ENCODE assay signal across 8 mouse cellular contexts in genomic region chr12:59130651-59131577, GRCm38 (mm10). TPM values are rescaled to one million over a fixed set of nuclear protein-coding genes. Genes with fewer than 3 reads are reported as not detected.
A peak's percentile ranks its signal among the peaks of the same experiment; 100 is the strongest.
DNase-seq lines count a peak whose midpoint lies in the region; ATAC-seq and TF ChIP-seq lines count a peak whose summit lies in the region.

No protein-coding gene starts in this region.

- H3K4me3 ChIP-seq in cortical plate, adult 2 months (ENCODE audit: insufficient read depth, low read length): peak overlapping the region; percentile 65

- intact Hi-C loops in left cerebral cortex, postnatal 10 days (cut with DNase I): loop anchor here (5.0 kb wide), 1 partner anchor 64 kb away; the partner anchor contains the start of gene Pnn

- no peak for TF ChIP-seq CTCF in cortical plate, adult 2 months (IDR thresholded peaks at IDR 0.05; ENCODE audit: extremely low read depth, insufficient read depth, low read length)

- H3K27ac ChIP-seq in cortical plate, adult 2 months (ENCODE audit: insufficient read depth, low read length): peak overlapping the region; percentile 72

- peak; percentile 52; the same call in 1 of the 2 replicates for TF ChIP-seq POLR2A in cortical plate, adult 2 months (IDR thresholded peaks at IDR 0.05; ENCODE audit: extremely low read depth, insufficient read depth, low read length)

- ATAC-seq in activated CD4-positive, CD25-positive, alpha-beta regulatory T cell, adult 4 months: peak; percentile 88
- peak; percentile 87 for ATAC-seq in inflammation-experienced regulatory T-cells, adult 6 months
- peak; percentile 56 for ATAC-seq in megakaryocyte-erythroid progenitor cell, adult 5-6 weeks (replicated peaks; ENCODE audit: low FRiP score, low TSS enrichment, poor library complexity, severe bottlenecking)

- DNase-seq in gastrocnemius, postnatal 10 days: peak; percentile 92
- peak; percentile 86 to 95 for DNase-seq in left cerebral cortex, postnatal 10 days (ENCODE audit: extremely low spot score in 1 of 2, low spot score in 2 of 2)
- peak; percentile 95 for DNase-seq in right cerebral cortex, postnatal 25 days
- peak; percentile 91 to 94 for DNase-seq in urinary bladder, postnatal 4 days (ENCODE audit: low spot score in 2 of 2)

- peaks cover 9% of the 10 kb centered on the region for H3K4me1 ChIP-seq in cortical plate, adult 2 months (ENCODE audit: control insufficient read depth, insufficient read depth, low read length)

RNA-seq across cellular contexts. Expression of gene Mia2, which starts 35.3 kb away (rescaled TPM):
- polyA plus RNA-seq in activated CD4-positive, CD25-positive, alpha-beta regulatory T cell, adult 4 months (2017; shearing (Covaris generic)): 10 to 100 TPM; 24.9 to 32.7 TPM
- polyA plus RNA-seq in cortical plate, adult 2 months (2012; rRNA removed): 52.2 and 52.6 TPM in 2 replicates
- total RNA-seq in gastrocnemius, postnatal 10 days (2021): 10 to 100 TPM; 67.3 to 77.8 TPM
- 10 to 100 TPM; 19.0 to 34.2 (median 32.9) TPM for polyA plus RNA-seq in inflammation-experienced regulatory T-cells, adult 6 months (2017; shearing (Covaris generic))
- 10 to 100 TPM; 37.7 to 40.7 TPM for total RNA-seq in left cerebral cortex, postnatal 10 days (2021)
- total RNA-seq in megakaryocyte-erythroid progenitor cell, adult 5-6 weeks (2014; fragmentation: Nextera tagmentation): 99.9 and 136 TPM in 2 replicates
- 158 and 174 TPM in 2 replicates for total RNA-seq in megakaryocyte-erythroid progenitor cell, adult 5-6 weeks (2017)

Comparison
In these comparisons a context has a peak if more than half of its experiments do, and no peak if none do; other contexts are left out.
1. Peak in every context shown above with its lines: DNase-seq, ATAC-seq, H3K4me3 ChIP-seq and H3K27ac ChIP-seq.